Mouse (Mus musculus) lung, postnatal 0 days (tissue): ENCODE measurements around the gene Olfr12.

Experiments
- CTCF ChIP-seq: IDR thresholded peaks from 2 replicates; pipeline ENCODE4 v1.5.1; 2016; ENCODE audit warnings: antibody characterized with exemption, mild to moderate bottlenecking
- EP300 ChIP-seq: IDR thresholded peaks from 2 replicates; pipeline ENCODE4 v1.6.1; 2016; ENCODE audit warnings: antibody characterized with exemption, mild to moderate bottlenecking, control low read depth

DNA sequence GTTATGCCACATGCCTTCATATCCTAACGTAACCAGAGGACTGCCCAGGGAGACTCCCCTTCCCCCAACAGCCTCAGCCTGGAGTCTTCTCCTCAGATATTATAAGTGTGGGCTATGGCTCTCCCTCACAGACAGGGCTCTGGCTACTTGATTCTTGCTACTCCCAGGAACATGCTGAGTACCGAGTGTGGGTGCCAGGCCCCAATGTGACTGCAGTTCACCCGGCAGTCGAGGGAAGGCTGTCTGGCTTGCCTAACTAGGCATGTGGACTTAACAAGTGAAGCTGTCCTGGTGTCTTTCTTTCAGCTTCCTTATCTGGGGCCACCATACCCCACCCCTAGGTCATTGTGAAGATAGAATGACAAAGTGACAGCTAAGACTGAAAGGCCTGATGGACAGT is 26.1 kb downstream of the Olfr12 start:
- TF ChIP-seq CTCF (no peak), EP300 (no peak)
